Mouse (Mus musculus): ENCODE data around the gene Cdc42ep2.

Gene Cdc42ep2

DNA sequence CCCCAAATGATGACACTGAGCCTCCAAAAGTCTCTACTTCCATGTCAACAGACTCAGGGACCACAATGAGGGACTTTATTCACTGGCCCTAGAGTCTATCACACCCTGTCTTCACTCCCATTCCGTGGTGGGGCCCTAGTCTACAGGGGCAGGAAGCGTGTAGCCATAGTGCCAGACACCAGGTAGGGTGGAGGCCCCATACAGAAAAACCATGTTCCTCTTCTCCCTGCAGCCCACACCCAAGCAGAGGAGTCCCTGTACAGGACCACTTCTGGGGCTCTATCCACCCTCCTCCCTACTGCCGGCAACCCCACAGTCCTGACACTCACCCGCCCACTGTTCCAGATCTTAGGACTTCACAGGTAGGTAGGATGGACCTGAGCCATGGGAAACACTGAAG is 52.1 kb downstream of the Cdc42ep2 start:
- DNase-seq, result no peak

GRCm38 (mm10) chr19:5871683-5872082 is 52.9 kb downstream of the Cdc42ep2 start:
- no peak for DNase-seq

GRCm38 (mm10) chr19:5871273-5871672 is 53.3 kb downstream of the Cdc42ep2 start:
- no peak for DNase-seq

DNA sequence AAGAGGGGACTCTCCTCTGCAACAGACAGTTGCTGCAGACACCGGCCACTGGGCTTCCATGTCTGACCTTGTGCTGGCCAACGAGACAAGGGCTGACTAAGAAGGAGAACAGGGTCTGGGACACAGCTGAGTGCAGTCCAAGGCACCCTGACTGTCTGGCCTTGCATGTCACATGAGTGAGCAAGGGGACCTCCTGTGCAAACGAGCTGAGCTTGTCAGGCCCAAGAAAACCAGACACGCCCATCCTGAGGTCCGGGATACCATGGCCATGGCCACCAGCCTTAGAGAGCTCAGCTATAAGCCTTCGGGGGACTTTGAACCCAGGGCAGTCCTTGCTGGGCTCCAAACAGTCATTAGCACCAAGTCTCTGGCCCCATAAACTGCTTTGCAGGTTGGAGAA is 56.5 kb downstream of the Cdc42ep2 start:
- DNase-seq, result no peak
